ENCODE assay signal across 15 mouse cellular contexts in the genomic region with DNA sequence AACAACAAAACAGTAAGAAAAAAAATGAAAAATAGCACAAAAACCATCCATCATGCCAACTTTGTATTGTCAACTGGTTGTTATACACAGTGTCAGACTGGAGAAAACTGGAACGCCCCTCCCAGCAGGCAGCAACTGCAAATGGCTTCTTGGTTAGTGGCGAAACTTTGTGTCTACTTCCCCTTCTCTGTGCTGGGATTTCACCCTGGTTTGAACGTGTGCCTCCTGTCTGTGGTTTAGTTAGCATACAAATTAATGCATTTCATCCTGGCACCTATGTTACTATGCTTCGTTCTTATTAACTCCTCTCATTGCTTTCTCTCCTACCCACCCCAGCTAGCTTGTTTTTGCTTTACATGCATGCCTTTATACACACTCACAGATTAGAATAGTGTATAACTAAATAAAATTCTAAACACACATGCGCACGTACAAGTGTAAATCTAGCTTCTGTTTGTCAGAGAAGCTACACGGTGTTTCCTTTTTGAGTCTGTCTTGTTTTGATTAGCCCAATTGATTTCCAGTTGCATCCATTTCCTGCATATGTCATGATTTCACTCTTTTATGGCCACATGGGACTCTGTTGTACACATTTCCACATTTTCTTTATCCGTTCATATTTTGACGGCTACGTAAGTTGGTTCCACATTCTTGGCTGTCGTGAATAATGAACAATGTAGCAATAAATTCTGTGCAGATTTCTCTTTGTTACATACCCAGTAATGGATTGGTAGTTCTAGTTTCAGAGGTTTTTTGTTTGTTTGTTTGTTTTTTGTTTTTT. TPM values are rescaled to one million over a fixed set of nuclear protein-coding genes. Genes with fewer than 3 reads are reported as not detected.
DNase-seq lines count a peak whose midpoint lies in the region; ATAC-seq and TF ChIP-seq lines count a peak whose summit lies in the region.
"Had no signal": no experiment of that assay in that cellular context is flagged by ENCODE, and none has a peak within 500 bp of the region (broad histone marks: within the 10 kb centered on the region; RNA-seq: fewer than 3 reads in every experiment).

No protein-coding gene starts in this region.

- no peak overlapping the region for H3K27ac ChIP-seq in lung, embryonic 16.5 days (ENCODE audit: low read length)
- H3K27ac ChIP-seq in embryonic facial prominence, embryonic 14.5 days (replicated peaks; ENCODE audit: low read depth, low read length): no peak overlapping the region
- H3K27ac ChIP-seq in intestine, postnatal 0 days (ENCODE audit: low read depth, low read length): no peak overlapping the region
- H3K27ac ChIP-seq in stomach, embryonic 15.5 days: no peak overlapping the region
- H3K27ac ChIP-seq in forebrain, embryonic 16.5 days (ENCODE audit: low read length): no peak overlapping the region
- H3K27ac ChIP-seq: kidney, embryonic 15.5 days; liver, embryonic 13.5 days had no signal

- peak overlapping the region; percentile 37 for H3K4me2 ChIP-seq in lung, embryonic 16.5 days (ENCODE audit: low read depth, low read length)
- H3K4me2 ChIP-seq in embryonic facial prominence, embryonic 14.5 days (ENCODE audit: low read depth, low read length): peak overlapping the region; percentile 38
- peak overlapping the region; percentile 1; the same call in 1 of the 2 replicates for H3K4me2 ChIP-seq in intestine, postnatal 0 days (replicated peaks; ENCODE audit: low read depth)
- H3K4me2 ChIP-seq in stomach, embryonic 15.5 days: peak overlapping the region; percentile 30
- H3K4me2 ChIP-seq in forebrain, embryonic 16.5 days (ENCODE audit: low read length): no peak overlapping the region
- H3K4me2 ChIP-seq: kidney, embryonic 15.5 days; liver, embryonic 13.5 days had no signal

- no peaks in the 10 kb centered on the region for H3K27me3 ChIP-seq in lung, embryonic 16.5 days (ENCODE audit: control insufficient read depth, insufficient read depth, low read depth, low read length)
- H3K27me3 ChIP-seq in embryonic facial prominence, embryonic 14.5 days (replicated peaks; ENCODE audit: control insufficient read depth, insufficient read depth, low read length): no peaks in the 10 kb centered on the region
- no peaks in the 10 kb centered on the region for H3K27me3 ChIP-seq in intestine, postnatal 0 days (replicated peaks; ENCODE audit: control insufficient read depth, insufficient read depth, low read length)
- no peaks in the 10 kb centered on the region for H3K27me3 ChIP-seq in stomach, embryonic 15.5 days (replicated peaks)
- H3K27me3 ChIP-seq in forebrain, embryonic 16.5 days (replicated peaks; ENCODE audit: control insufficient read depth, insufficient read depth, low read length): no peaks in the 10 kb centered on the region
- H3K27me3 ChIP-seq: kidney, embryonic 15.5 days; liver, embryonic 13.5 days had no signal

- no peaks in the 10 kb centered on the region for H3K4me1 ChIP-seq in lung, embryonic 16.5 days (replicated peaks; ENCODE audit: control insufficient read depth, insufficient read depth, low read length)
- peaks cover 2% of the 10 kb centered on the region; the same call in 1 of the 2 replicates for H3K4me1 ChIP-seq in lung, adult 2 months (ENCODE audit: control insufficient read depth, insufficient read depth, low read length)
- peaks cover 4% of the 10 kb centered on the region; the same call in 1 of the 2 replicates for H3K4me1 ChIP-seq in embryonic facial prominence, embryonic 14.5 days (ENCODE audit: control insufficient read depth, insufficient read depth, low read length)
- no peaks in the 10 kb centered on the region for H3K4me1 ChIP-seq in intestine, postnatal 0 days (replicated peaks; ENCODE audit: control insufficient read depth, insufficient read depth, low read length)
- no peaks in the 10 kb centered on the region for H3K4me1 ChIP-seq in stomach, embryonic 15.5 days
- peaks cover 6% of the 10 kb centered on the region; the same call in 1 of the 2 replicates for H3K4me1 ChIP-seq in forebrain, embryonic 16.5 days (replicated peaks; ENCODE audit: control insufficient read depth, insufficient read depth, low read length)
- H3K4me1 ChIP-seq: liver, embryonic 13.5 days had no signal

- no peak for TF ChIP-seq POLR2A in lung, adult 2 months (IDR thresholded peaks at IDR 0.05; ENCODE audit: borderline replicate concordance, extremely low read depth, low read depth, low read length)

- no peak for TF ChIP-seq CTCF in lung, adult 2 months (IDR thresholded peaks at IDR 0.05; ENCODE audit: insufficient read depth, low read length)
- TF ChIP-seq CTCF in intestine, postnatal 0 days (IDR thresholded peaks at IDR 0.05; ENCODE audit: low read depth): no peak

- H3K36me3 ChIP-seq in lung, embryonic 16.5 days (ENCODE audit: control insufficient read depth, insufficient read depth, low read length): peaks cover 2% of the 10 kb centered on the region; the same call in 1 of the 2 replicates
- peaks cover 20% of the 10 kb centered on the region for H3K36me3 ChIP-seq in embryonic facial prominence, embryonic 14.5 days (ENCODE audit: control insufficient read depth, insufficient read depth, low read length)
- no peaks in the 10 kb centered on the region for H3K36me3 ChIP-seq in intestine, postnatal 0 days (ENCODE audit: control insufficient read depth, insufficient read depth)
- 0 out of 2 replicates have a peak, but pooled peaks cover 4% of the 10 kb centered on the region for H3K36me3 ChIP-seq in stomach, embryonic 15.5 days
- H3K36me3 ChIP-seq in forebrain, embryonic 16.5 days (ENCODE audit: control insufficient read depth, insufficient read depth): no peaks in the 10 kb centered on the region
- H3K36me3 ChIP-seq: G1E; liver, embryonic 13.5 days had no signal

- H3K4me3 ChIP-seq in lung, embryonic 16.5 days (ENCODE audit: low read length): peak overlapping the region; percentile 8; the same call in 1 of the 2 replicates
- H3K4me3 ChIP-seq in lung, adult 2 months (replicated peaks; ENCODE audit: extremely low read depth, low read depth, low read length): no peak overlapping the region
- H3K4me3 ChIP-seq in embryonic facial prominence, embryonic 14.5 days (ENCODE audit: low read depth, low read length): peak overlapping the region; percentile 33
- H3K4me3 ChIP-seq in intestine, postnatal 0 days (ENCODE audit: low read depth, low read length): no peak overlapping the region
- H3K4me3 ChIP-seq in stomach, embryonic 15.5 days (replicated peaks): no peak overlapping the region; the same call in 1 of the 2 replicates
- no peak overlapping the region for H3K4me3 ChIP-seq in forebrain, embryonic 16.5 days (replicated peaks; ENCODE audit: low read length)
- H3K4me3 ChIP-seq: kidney, embryonic 15.5 days; liver, embryonic 13.5 days had no signal

- 67% methylated on average over 11 of the region's 11 CpGs for WGBS in lung, embryonic 16.5 days
- 52% methylated on average over 11 of the region's 11 CpGs for WGBS in lung, adult 2 months
- whole genome bisulfite sequencing in embryonic facial prominence, embryonic 14.5 days: 51% methylated on average over 11 of the region's 11 CpGs
- WGBS in intestine, postnatal 0 days: 71% methylated on average over 11 of the region's 11 CpGs
- 67% methylated on average over 11 of the region's 11 CpGs for WGBS in stomach, embryonic 15.5 days
- 73% methylated on average over 11 of the region's 11 CpGs for WGBS in forebrain, embryonic 16.5 days

- no peak for ATAC-seq in lung, embryonic 16.5 days (ENCODE audit: low read depth)
- ATAC-seq in embryonic facial prominence, embryonic 14.5 days (ENCODE audit: low read depth): no peak
- ATAC-seq in intestine, postnatal 0 days: no peak
- ATAC-seq in stomach, embryonic 15.5 days (ENCODE audit: insufficient read depth, low FRiP score, low read depth): no peak
- no peak for ATAC-seq in forebrain, embryonic 16.5 days

- H3K9me3 ChIP-seq in lung, embryonic 16.5 days (ENCODE audit: control insufficient read depth, low read length): no peaks in the 10 kb centered on the region
- no peaks in the 10 kb centered on the region for H3K9me3 ChIP-seq in embryonic facial prominence, embryonic 14.5 days (ENCODE audit: control insufficient read depth, low read length)
- H3K9me3 ChIP-seq in intestine, postnatal 0 days (ENCODE audit: control insufficient read depth): no peaks in the 10 kb centered on the region
- H3K9me3 ChIP-seq in stomach, embryonic 15.5 days: no peaks in the 10 kb centered on the region
- no peaks in the 10 kb centered on the region for H3K9me3 ChIP-seq in forebrain, embryonic 16.5 days (ENCODE audit: control insufficient read depth, low read length)
- H3K9me3 ChIP-seq: G1E; kidney, embryonic 15.5 days; liver, embryonic 13.5 days had no signal

- DNase-seq in lung, adult 2 months: no peak
- peak; percentile 39 for DNase-seq in embryonic facial prominence, embryonic 14.5 days (ENCODE audit: low spot score)
- no peak for DNase-seq in cerebellum, adult 8-10 months
- DNase-seq: cerebellum, adult 9-11 months; heart, adult 18-20 months; heart, postnatal 4 days; liver, embryonic 13.5 days; midbrain, embryonic 14.5 days; right cerebral cortex, postnatal 14 days had no signal

- H3K9ac ChIP-seq in lung, embryonic 16.5 days (ENCODE audit: low read length): no peak overlapping the region
- H3K9ac ChIP-seq in embryonic facial prominence, embryonic 14.5 days (ENCODE audit: low read depth, low read length): 0 out of 2 replicates have a peak overlapping the region, but pooled peaks have one; percentile 7
- H3K9ac ChIP-seq in intestine, postnatal 0 days (ENCODE audit: low read depth, low read length): no peak overlapping the region
- H3K9ac ChIP-seq in stomach, embryonic 15.5 days: no peak overlapping the region
- no peak overlapping the region for H3K9ac ChIP-seq in forebrain, embryonic 16.5 days (replicated peaks; ENCODE audit: low read depth, low read length)
- H3K9ac ChIP-seq: kidney, embryonic 15.5 days; liver, embryonic 13.5 days had no signal

RNA-seq across cellular contexts. Expression of a gene that starts 2.4 kb away (rescaled TPM):
- polyA plus RNA-seq in lung, embryonic 16.5 days (2015; fragmentation: Nextera tagmentation; extraction: Ambion mirVana): 6.5 and 9.6 TPM in 2 replicates
- polyA plus RNA-seq in lung, adult 2 months (2012; rRNA removed): 2.4 and 3.5 TPM in 2 replicates
- 24.3 and 26.0 TPM in 2 replicates for polyA plus RNA-seq in embryonic facial prominence, embryonic 14.5 days (2014; fragmentation: Nextera tagmentation; extraction: Ambion mirVana)
- 2.8 and 3.3 TPM in 2 replicates for polyA plus RNA-seq in intestine, postnatal 0 days (2015; fragmentation: Nextera tagmentation; extraction: Ambion mirVana)
- polyA plus RNA-seq in stomach, embryonic 15.5 days (2015; fragmentation: Nextera tagmentation; extraction: Ambion mirVana): 10.1 and 10.4 TPM in 2 replicates
- polyA plus RNA-seq in forebrain, embryonic 16.5 days (2015; fragmentation: Nextera tagmentation; extraction: Ambion mirVana): 2.3 and 2.5 TPM in 2 replicates
- polyA plus RNA-seq: G1E had no signal

Comparison
In these comparisons a context has a peak if more than half of its experiments do, and no peak if none do; other contexts are left out.
1. H3K4me3 ChIP-seq: peak in lung, embryonic 16.5 days (single experiment) and embryonic facial prominence, embryonic 14.5 days (single experiment); none in lung, adult 2 months (single experiment), intestine, postnatal 0 days (single experiment), stomach, embryonic 15.5 days (single experiment) and forebrain, embryonic 16.5 days (single experiment).